11 mouse cellular contexts compared by ENCODE assay signal in genomic region chr11:115510507-115510888, GRCm38 (mm10). TPM values are rescaled to one million over a fixed set of nuclear protein-coding genes. Genes with fewer than 3 reads are reported as not detected.
A peak's percentile ranks its signal among the peaks of the same experiment; 100 is the strongest.
DNase-seq lines count a peak whose midpoint lies in the region; ATAC-seq and TF ChIP-seq lines count a peak whose summit lies in the region.
"Had no signal": no experiment of that assay in that cellular context is flagged by ENCODE, and none has a peak within 500 bp of the region (broad histone marks: within the 10 kb centered on the region; RNA-seq: fewer than 3 reads in every experiment).

No protein-coding gene starts in this region.

- no peak overlapping the region for H3K9ac ChIP-seq in lung, postnatal 0 days (replicated peaks; ENCODE audit: low read depth)
- peak overlapping the region; percentile 99 for H3K9ac ChIP-seq in forebrain, embryonic 15.5 days (replicated peaks)
- 0 out of 2 replicates have a peak overlapping the region, but pooled peaks have one; percentile 31 for H3K9ac ChIP-seq in limb, embryonic 14.5 days (ENCODE audit: low read depth, low read length, severe bottlenecking)

- 51% methylated on average over 5 of the region's 5 CpGs for WGBS in lung, postnatal 0 days
- 42% methylated on average over 5 of the region's 5 CpGs for WGBS in forebrain, embryonic 15.5 days
- WGBS in limb, embryonic 14.5 days: 48% methylated on average over 5 of the region's 5 CpGs
- 33% methylated on average over 5 of the region's 5 CpGs for WGBS in small intestine, adult 2 months

- peaks cover 18% of the 10 kb centered on the region for H3K4me1 ChIP-seq in lung, postnatal 0 days (ENCODE audit: insufficient read depth, low read depth, low read length)
- H3K4me1 ChIP-seq in forebrain, embryonic 15.5 days: peaks cover 63% of the 10 kb centered on the region
- H3K4me1 ChIP-seq in limb, embryonic 14.5 days (ENCODE audit: control insufficient read depth, insufficient read depth, low read length): peaks cover 32% of the 10 kb centered on the region
- peaks cover 22% of the 10 kb centered on the region for H3K4me1 ChIP-seq in small intestine, adult 2 months (ENCODE audit: control insufficient read depth, insufficient read depth, insufficient read length, low read length)

- no peaks in the 10 kb centered on the region for H3K9me3 ChIP-seq in lung, postnatal 0 days (ENCODE audit: low read length)
- H3K9me3 ChIP-seq in forebrain, embryonic 15.5 days: no peaks in the 10 kb centered on the region
- H3K9me3 ChIP-seq in limb, embryonic 14.5 days (ENCODE audit: control insufficient read depth, low read length): no peaks in the 10 kb centered on the region

- no peak for TF ChIP-seq CTCF in lung, postnatal 0 days (IDR thresholded peaks at IDR 0.05)
- TF ChIP-seq CTCF in small intestine, adult 2 months (IDR thresholded peaks at IDR 0.05; ENCODE audit: extremely low read depth, insufficient read length, insufficient replicate concordance, low read depth, low read length): no peak
- TF ChIP-seq CTCF in layer of hippocampus, adult 2 months (conservative IDR thresholded peaks at IDR 0.05): no peak

- no peak for ATAC-seq in lung, postnatal 0 days
- ATAC-seq in forebrain, embryonic 15.5 days (replicated peaks): no peak
- ATAC-seq in limb, embryonic 14.5 days (ENCODE audit: low FRiP score, low read depth): no peak

- H3K36me3 ChIP-seq in lung, postnatal 0 days (ENCODE audit: insufficient read depth, low read length): no peaks in the 10 kb centered on the region
- no peaks in the 10 kb centered on the region for H3K36me3 ChIP-seq in forebrain, embryonic 15.5 days
- no peaks in the 10 kb centered on the region for H3K36me3 ChIP-seq in limb, embryonic 14.5 days (ENCODE audit: control insufficient read depth, insufficient read depth, low read length)
- no peaks in the 10 kb centered on the region for H3K36me3 ChIP-seq in small intestine, adult 2 months (ENCODE audit: control insufficient read depth, insufficient read depth, low read length)

- H3K27me3 ChIP-seq in lung, postnatal 0 days (replicated peaks; ENCODE audit: insufficient read depth, low read length): no peaks in the 10 kb centered on the region
- no peaks in the 10 kb centered on the region for H3K27me3 ChIP-seq in forebrain, embryonic 15.5 days
- H3K27me3 ChIP-seq in limb, embryonic 14.5 days (ENCODE audit: control insufficient read depth, insufficient read depth, low read length): no peaks in the 10 kb centered on the region
- no peaks in the 10 kb centered on the region for H3K27me3 ChIP-seq in small intestine, adult 2 months (ENCODE audit: control insufficient read depth, insufficient read depth, low read length)

- no peak for DNase-seq in lung, postnatal 0 days (ENCODE audit: low spot score)
- no peak for DNase-seq in lung, adult 18-20 months
- no peak for DNase-seq in limb, embryonic 14.5 days (ENCODE audit: low spot score)
- no peak for DNase-seq in frontal cortex, postnatal 10 days (ENCODE audit: low spot score in 2 of 2)
- no peak for DNase-seq in adrenal gland, adult (ENCODE audit: inconsistent age in 2 of 2, low spot score in 1 of 2)
- DNase-seq in layer of hippocampus, adult 2 months (ENCODE audit: low spot score in 2 of 2): no peak
- DNase-seq: kidney, postnatal 10 days; thymus, adult 2 months had no signal

- H3K27ac ChIP-seq in lung, postnatal 0 days (ENCODE audit: low read length): 0 out of 2 replicates have a peak overlapping the region, but pooled peaks have one; percentile 33
- 0 out of 2 replicates have a peak overlapping the region, but pooled peaks have one; percentile 38 for H3K27ac ChIP-seq in forebrain, embryonic 15.5 days (replicated peaks)
- H3K27ac ChIP-seq in limb, embryonic 14.5 days (replicated peaks; ENCODE audit: low read depth, low read length): 0 out of 2 replicates have a peak overlapping the region, but pooled peaks have one; percentile 19
- H3K27ac ChIP-seq in small intestine, adult 2 months (ENCODE audit: insufficient read depth, low read depth, low read length): peak overlapping the region; percentile 84
- no peak overlapping the region for H3K27ac ChIP-seq in layer of hippocampus, adult 2 months

- TF ChIP-seq POLR2A in limb, embryonic 14.5 days (IDR thresholded peaks at IDR 0.05; ENCODE audit: borderline replicate concordance, extremely low read depth, insufficient read depth, insufficient read length): no peak
- TF ChIP-seq POLR2A in small intestine, adult 2 months (IDR thresholded peaks at IDR 0.05; ENCODE audit: low read depth, low read length): no peak

- H3K4me2 ChIP-seq in lung, postnatal 0 days (replicated peaks; ENCODE audit: low read depth, low read length): no peak overlapping the region
- H3K4me2 ChIP-seq in forebrain, embryonic 15.5 days (replicated peaks): peak overlapping the region; percentile 77
- 0 out of 2 replicates have a peak overlapping the region, but pooled peaks have one; percentile 81 for H3K4me2 ChIP-seq in limb, embryonic 14.5 days (replicated peaks; ENCODE audit: low read depth, low read length, severe bottlenecking)

- no peak for TF ChIP-seq EP300 in lung, postnatal 0 days (IDR thresholded peaks at IDR 0.05)

- no peak overlapping the region for H3K4me3 ChIP-seq in lung, postnatal 0 days (ENCODE audit: low read depth, low read length)
- H3K4me3 ChIP-seq in forebrain, embryonic 15.5 days: peak overlapping the region; percentile 84
- H3K4me3 ChIP-seq in limb, embryonic 14.5 days (replicated peaks; ENCODE audit: low read length): 0 out of 2 replicates have a peak overlapping the region, but pooled peaks have one; percentile 1
- peak overlapping the region; percentile 2; the same call in 1 of the 2 replicates for H3K4me3 ChIP-seq in small intestine, adult 2 months (ENCODE audit: low read depth, low read length)
- H3K4me3 ChIP-seq in layer of hippocampus, adult 2 months: no peak overlapping the region

RNA-seq across cellular contexts. Expression of gene Jpt1, which starts 3.7 kb away (rescaled TPM):
- polyA plus RNA-seq in lung, postnatal 0 days (2015; fragmentation: Nextera tagmentation; extraction: Ambion mirVana): 195 and 201 TPM in 2 replicates
- polyA plus RNA-seq in forebrain, embryonic 15.5 days (2015; fragmentation: Nextera tagmentation; extraction: Ambion mirVana): 1,941 and 1,977 TPM in 2 replicates
- 411 and 458 TPM in 2 replicates for polyA plus RNA-seq in limb, embryonic 14.5 days (2012; rRNA removed)
- 541 and 547 TPM in 2 replicates for polyA plus RNA-seq in limb, embryonic 14.5 days (2014; fragmentation: Nextera tagmentation; extraction: Ambion mirVana)
- 210 and 430 TPM in 2 replicates for polyA plus RNA-seq in small intestine, adult 2 months (2012; rRNA removed)
- 100 to 1,000 TPM; 140 to 142 TPM for total RNA-seq in layer of hippocampus, adult 2 months (2021)

RNA-seq across cellular contexts. Expression of gene Nt5c, which starts 18.8 kb away (rescaled TPM):
- polyA plus RNA-seq in lung, postnatal 0 days (2015; fragmentation: Nextera tagmentation; extraction: Ambion mirVana): 102 and 109 TPM in 2 replicates
- 94.3 and 102 TPM in 2 replicates for polyA plus RNA-seq in forebrain, embryonic 15.5 days (2015; fragmentation: Nextera tagmentation; extraction: Ambion mirVana)
- 51.8 and 55.4 TPM in 2 replicates for polyA plus RNA-seq in limb, embryonic 14.5 days (2012; rRNA removed)
- polyA plus RNA-seq in limb, embryonic 14.5 days (2014; fragmentation: Nextera tagmentation; extraction: Ambion mirVana): 70.6 and 76.6 TPM in 2 replicates
- polyA plus RNA-seq in small intestine, adult 2 months (2012; rRNA removed): 56.8 and 132 TPM in 2 replicates
- total RNA-seq in layer of hippocampus, adult 2 months (2021): 10 to 100 TPM; 64.3 to 65.5 TPM

RNA-seq across cellular contexts. Expression of gene Sumo2, which starts 25.6 kb away (rescaled TPM):
- 546 and 580 TPM in 2 replicates for polyA plus RNA-seq in lung, postnatal 0 days (2015; fragmentation: Nextera tagmentation; extraction: Ambion mirVana)
- 1,191 and 1,214 TPM in 2 replicates for polyA plus RNA-seq in forebrain, embryonic 15.5 days (2015; fragmentation: Nextera tagmentation; extraction: Ambion mirVana)
- polyA plus RNA-seq in limb, embryonic 14.5 days (2012; rRNA removed): 543 and 563 TPM in 2 replicates
- polyA plus RNA-seq in limb, embryonic 14.5 days (2014; fragmentation: Nextera tagmentation; extraction: Ambion mirVana): 942 and 968 TPM in 2 replicates
- polyA plus RNA-seq in small intestine, adult 2 months (2012; rRNA removed): 3.6 and 7.0 TPM in 2 replicates
- total RNA-seq in layer of hippocampus, adult 2 months (2021): 100 to 1,000 TPM; 318 to 328 TPM

RNA-seq across cellular contexts. Expression of gene Armc7, which starts 35.0 kb away (rescaled TPM):
- polyA plus RNA-seq in lung, postnatal 0 days (2015; fragmentation: Nextera tagmentation; extraction: Ambion mirVana): 6.4 and 9.0 TPM in 2 replicates
- polyA plus RNA-seq in forebrain, embryonic 15.5 days (2015; fragmentation: Nextera tagmentation; extraction: Ambion mirVana): 15.6 and 16.1 TPM in 2 replicates
- 7.5 and 9.7 TPM in 2 replicates for polyA plus RNA-seq in limb, embryonic 14.5 days (2012; rRNA removed)
- 8.4 and 8.5 TPM in 2 replicates for polyA plus RNA-seq in limb, embryonic 14.5 days (2014; fragmentation: Nextera tagmentation; extraction: Ambion mirVana)
- 13.2 and 16.3 TPM in 2 replicates for polyA plus RNA-seq in small intestine, adult 2 months (2012; rRNA removed)
- total RNA-seq in layer of hippocampus, adult 2 months (2021): 10 to 100 TPM; 10.4 to 10.9 TPM

RNA-seq across cellular contexts. Expression of gene Slc16a5, which starts 48.2 kb away (rescaled TPM):
- polyA plus RNA-seq in lung, postnatal 0 days (2015; fragmentation: Nextera tagmentation; extraction: Ambion mirVana): 0.07 and 0.13 TPM in 2 replicates
- 0.10 TPM in 1 of 2 replicates, not detected in the other for polyA plus RNA-seq in forebrain, embryonic 15.5 days (2015; fragmentation: Nextera tagmentation; extraction: Ambion mirVana)
- 0.04 and 0.08 TPM in 2 replicates for polyA plus RNA-seq in limb, embryonic 14.5 days (2012; rRNA removed)
- polyA plus RNA-seq in limb, embryonic 14.5 days (2014; fragmentation: Nextera tagmentation; extraction: Ambion mirVana): not detected in 2 replicates
- polyA plus RNA-seq in small intestine, adult 2 months (2012; rRNA removed): 98.7 and 220 TPM in 2 replicates
- total RNA-seq in layer of hippocampus, adult 2 months (2021): not detected
- total RNA-seq: common myeloid progenitor, adult 5-6 weeks had no signal

Comparison
In these comparisons a context has a peak if more than half of its experiments do, and no peak if none do; other contexts are left out.
1. H3K4me3 ChIP-seq: peak in forebrain, embryonic 15.5 days (single experiment), limb, embryonic 14.5 days (single experiment) and small intestine, adult 2 months (single experiment); none in lung, postnatal 0 days (single experiment) and layer of hippocampus, adult 2 months (single experiment).
2. RNA of gene Sumo2, which starts 25.6 kb away (polyA plus RNA-seq): 1,191 to 1,214 TPM in forebrain, embryonic 15.5 days, 543 to 968 TPM in limb, embryonic 14.5 days and 546 to 580 TPM in lung, postnatal 0 days; 3.6 to 7.0 TPM in small intestine, adult 2 months; every median in the first group is over 10 times any median in the second.